Mouse (Mus musculus): ENCODE measurements around the gene Spta1. TPM values are rescaled to one million over a fixed set of nuclear protein-coding genes. Genes with fewer than 3 reads are reported as not detected.

Spta1 gene
- polyA plus RNA-seq, 1 experiment = 0.04 TPM

DNA sequence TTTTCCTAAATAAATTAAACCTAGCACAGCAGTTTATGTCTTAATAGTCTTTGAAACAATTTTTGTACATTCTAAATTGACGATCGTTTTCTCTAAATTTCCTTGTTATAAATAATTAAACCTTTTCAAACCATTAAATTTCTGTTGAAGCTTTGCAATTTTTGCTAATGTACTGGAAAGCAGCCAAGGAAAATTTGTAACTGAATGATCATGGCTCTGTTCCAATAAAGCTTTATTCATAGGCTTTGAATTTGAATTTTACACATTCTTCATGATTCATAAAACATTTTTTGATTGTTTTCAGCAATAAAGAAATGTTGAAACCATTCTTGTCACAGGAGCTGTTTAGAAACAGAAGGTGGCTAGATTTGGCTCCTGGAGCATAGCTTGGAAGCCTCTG lies 72.0 kb downstream of the Spta1 start:
- Histone ChIP-seq H3K4me3 (no peak overlapping the region), H3ac (ENCODE audit: control insufficient read depth, insufficient read length) (no peak overlapping the region), H3K4me2 (ENCODE audit: low read depth) (no peak overlapping the region), H3K36me3 (ENCODE audit: control insufficient read depth, insufficient read depth) (no peaks in the 10 kb centered on the region), H3K79me2 (ENCODE audit: control insufficient read depth, insufficient read depth) (no peaks in the 10 kb centered on the region), H3K27me3 (ENCODE audit: control insufficient read depth, insufficient read depth, insufficient read length) (no peaks in the 10 kb centered on the region)
- no peak for TF ChIP-seq CEBPB (IDR thresholded peaks at IDR 0.05; ENCODE audit: insufficient read depth, poor library complexity, severe bottlenecking)
- no peak for TF ChIP-seq E2F4 (IDR thresholded peaks at IDR 0.05; ENCODE audit: insufficient read depth)
- no peak for TF ChIP-seq USF1 (IDR thresholded peaks at IDR 0.05; ENCODE audit: low read depth)
- no peak for TF ChIP-seq POLR2A (IDR thresholded peaks at IDR 0.05; ENCODE audit: insufficient read length, low read depth)
- TF ChIP-seq MAX (IDR thresholded peaks at IDR 0.05; ENCODE audit: low read depth) = no peak
- TF ChIP-seq MYOG (IDR thresholded peaks at IDR 0.05; ENCODE audit: control insufficient read depth in 1 of 3, insufficient read depth in 1 of 3, insufficient read length in 2 of 3, low read depth in 2 of 3) = no peak
- TF ChIP-seq TCF3 (IDR thresholded peaks at IDR 0.05; ENCODE audit: insufficient read length, low read depth) = no peak
- TF ChIP-seq SRF (IDR thresholded peaks at IDR 0.05; ENCODE audit: control insufficient read depth, insufficient read length, low read depth) = no peak
- TF ChIP-seq REST (IDR thresholded peaks at IDR 0.05; ENCODE audit: insufficient read depth, insufficient read length) = no peak
- TF ChIP-seq TCF12 (IDR thresholded peaks at IDR 0.05; ENCODE audit: insufficient read depth, poor library complexity, severe bottlenecking) = no peak

- Histone ChIP-seq H3K4me3 (no peak overlapping the region), H3ac (ENCODE audit: control insufficient read depth, insufficient read length) (no peak overlapping the region), H3K4me2 (ENCODE audit: low read depth) (no peak overlapping the region), H3K36me3 (ENCODE audit: control insufficient read depth, insufficient read depth) (no peaks in the 10 kb centered on the region), H3K27me3 (ENCODE audit: control insufficient read depth, insufficient read depth, insufficient read length) (no peaks in the 10 kb centered on the region), H3K79me2 (ENCODE audit: control insufficient read depth, insufficient read depth) (no peaks in the 10 kb centered on the region)
- no peak for TF ChIP-seq POLR2A (IDR thresholded peaks at IDR 0.05; ENCODE audit: insufficient read length, low read depth)
- TF ChIP-seq TCF3 (IDR thresholded peaks at IDR 0.05; ENCODE audit: insufficient read length, low read depth) = no peak
- no peak for TF ChIP-seq MYOG (IDR thresholded peaks at IDR 0.05; ENCODE audit: control insufficient read depth in 1 of 3, insufficient read depth in 1 of 3, insufficient read length in 2 of 3, low read depth in 2 of 3)
- TF ChIP-seq E2F4 (IDR thresholded peaks at IDR 0.05; ENCODE audit: insufficient read depth) = no peak
- TF ChIP-seq POLR2AphosphoS2 (IDR thresholded peaks at IDR 0.05; ENCODE audit: insufficient read length, low read depth) = no peak
- no peak for TF ChIP-seq CEBPB (IDR thresholded peaks at IDR 0.05; ENCODE audit: insufficient read depth, poor library complexity, severe bottlenecking)
- TF ChIP-seq MYOD1 (IDR thresholded peaks at IDR 0.05; ENCODE audit: control insufficient read depth in 1 of 3, insufficient read length in 2 of 3, low read depth in 2 of 3) = no peak
Observed at GRCm38 (mm10) chr1:174246080-174246479, 73.5 kb downstream of the Spta1 start.

- Histone ChIP-seq H3ac (ENCODE audit: control insufficient read depth, insufficient read length) (no peak overlapping the region), H3K27me3 (ENCODE audit: control insufficient read depth, insufficient read depth, insufficient read length) (no peaks in the 10 kb centered on the region), H3K4me2 (ENCODE audit: low read depth) (no peak overlapping the region), H3K4me3 (no peak overlapping the region), H3K79me2 (ENCODE audit: control insufficient read depth, insufficient read depth) (no peaks in the 10 kb centered on the region), H3K36me3 (ENCODE audit: control insufficient read depth, insufficient read depth) (no peaks in the 10 kb centered on the region)
- TF ChIP-seq SRF (IDR thresholded peaks at IDR 0.05; ENCODE audit: control insufficient read depth, insufficient read length, low read depth) (no peak), E2F4 (IDR thresholded peaks at IDR 0.05; ENCODE audit: insufficient read depth) (no peak), REST (IDR thresholded peaks at IDR 0.05; ENCODE audit: insufficient read depth, insufficient read length) (no peak), TCF12 (IDR thresholded peaks at IDR 0.05; ENCODE audit: insufficient read depth, poor library complexity, severe bottlenecking) (no peak), MYOD1 (IDR thresholded peaks at IDR 0.05; ENCODE audit: control insufficient read depth in 1 of 3, insufficient read length in 2 of 3, low read depth in 2 of 3) (no peak), USF1 (IDR thresholded peaks at IDR 0.05; ENCODE audit: low read depth) (no peak), MAX (IDR thresholded peaks at IDR 0.05; ENCODE audit: low read depth) (no peak), POLR2A (IDR thresholded peaks at IDR 0.05; ENCODE audit: insufficient read length, low read depth) (no peak), POLR2AphosphoS2 (IDR thresholded peaks at IDR 0.05; ENCODE audit: insufficient read length, low read depth) (no peak), CEBPB (IDR thresholded peaks at IDR 0.05; ENCODE audit: insufficient read depth, poor library complexity, severe bottlenecking) (no peak), MYOG (IDR thresholded peaks at IDR 0.05; ENCODE audit: control insufficient read depth in 1 of 3, insufficient read depth in 1 of 3, insufficient read length in 2 of 3, low read depth in 2 of 3) (no peak)
Observed at GRCm38 (mm10) chr1:174247170-174247569, 74.6 kb downstream of the Spta1 start.

DNA sequence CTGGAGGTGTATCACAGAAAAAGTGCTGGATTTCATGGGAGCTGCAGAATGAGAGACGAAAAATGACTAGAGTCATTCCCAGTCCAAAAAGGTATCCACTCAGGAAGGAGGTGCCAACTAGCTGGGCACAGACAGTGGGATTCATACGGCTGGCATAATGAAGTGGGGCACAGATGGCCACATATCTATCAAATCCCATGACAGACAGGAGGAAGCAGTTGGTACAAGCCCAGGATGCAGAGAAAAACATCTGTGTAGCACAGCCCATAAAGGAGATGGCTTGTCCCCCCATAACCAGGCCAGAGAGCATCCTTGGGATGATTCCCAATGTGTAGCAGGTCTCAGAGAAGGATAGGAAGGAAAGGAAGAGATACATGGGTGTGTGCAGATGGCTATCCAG lies 77.8 kb downstream of the Spta1 start:
- no peak for TF ChIP-seq REST (IDR thresholded peaks at IDR 0.05; ENCODE audit: insufficient read depth, insufficient read length)
- no peak for TF ChIP-seq SRF (IDR thresholded peaks at IDR 0.05; ENCODE audit: control insufficient read depth, insufficient read length, low read depth)
- no peak for TF ChIP-seq MYOD1 (IDR thresholded peaks at IDR 0.05; ENCODE audit: control insufficient read depth in 1 of 3, insufficient read length in 2 of 3, low read depth in 2 of 3)
- TF ChIP-seq TCF12 (IDR thresholded peaks at IDR 0.05; ENCODE audit: insufficient read depth, poor library complexity, severe bottlenecking) = no peak
- no peak for TF ChIP-seq E2F4 (IDR thresholded peaks at IDR 0.05; ENCODE audit: insufficient read depth)
- TF ChIP-seq USF1 (IDR thresholded peaks at IDR 0.05; ENCODE audit: low read depth) = no peak
- no peak for TF ChIP-seq TCF3 (IDR thresholded peaks at IDR 0.05; ENCODE audit: insufficient read length, low read depth)
- no peak for TF ChIP-seq MYOG (IDR thresholded peaks at IDR 0.05; ENCODE audit: control insufficient read depth in 1 of 3, insufficient read depth in 1 of 3, insufficient read length in 2 of 3, low read depth in 2 of 3)
- no peak for TF ChIP-seq CEBPB (IDR thresholded peaks at IDR 0.05; ENCODE audit: insufficient read depth, poor library complexity, severe bottlenecking)
- H3K4me3 ChIP-seq = no peak overlapping the region
- no peaks in the 10 kb centered on the region for H3K36me3 ChIP-seq (ENCODE audit: control insufficient read depth, insufficient read depth)
- no peak overlapping the region for H3ac ChIP-seq (ENCODE audit: control insufficient read depth, insufficient read length)
- no peaks in the 10 kb centered on the region for H3K27me3 ChIP-seq (ENCODE audit: control insufficient read depth, insufficient read depth, insufficient read length)
- no peak overlapping the region for H3K4me2 ChIP-seq (ENCODE audit: low read depth)
- H3K79me2 ChIP-seq (ENCODE audit: control insufficient read depth, insufficient read depth) = no peaks in the 10 kb centered on the region

DNA sequence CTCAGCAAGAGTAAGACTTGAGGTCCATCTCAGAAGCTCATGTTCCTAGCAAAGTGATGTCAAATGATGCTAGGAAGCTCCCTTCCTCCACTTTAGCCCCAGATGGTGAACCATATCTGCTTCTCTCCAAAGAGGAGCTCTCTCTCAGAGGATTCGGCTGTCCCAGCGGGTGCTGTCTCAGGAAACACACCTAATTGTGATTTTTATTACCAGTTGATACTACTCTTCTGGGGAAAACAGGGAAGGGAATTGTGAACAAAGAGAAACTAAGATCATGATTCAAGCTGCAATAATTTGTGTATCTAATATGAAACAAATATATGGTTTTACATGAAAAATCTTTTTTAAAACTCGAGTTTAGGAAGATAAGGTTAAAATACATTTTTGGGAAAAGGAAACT lies 79.4 kb downstream of the Spta1 start, which contains the start of gene Olfr419:
Gene Olfr419 (minus strand): TSS at position 101 of the 400 bp plus-strand sequence.
- H3K4me2 ChIP-seq (ENCODE audit: low read depth) = no peak within 1 kb of the TSS
- H3K79me2 ChIP-seq (ENCODE audit: control insufficient read depth, insufficient read depth) = no peaks in the 10 kb centered on the region
- no peaks in the 10 kb centered on the region for H3K36me3 ChIP-seq (ENCODE audit: control insufficient read depth, insufficient read depth)
- no peak within 1 kb of the TSS for H3ac ChIP-seq (ENCODE audit: control insufficient read depth, insufficient read length)
- H3K4me3 ChIP-seq = no peak within 1 kb of the TSS
- H3K27me3 ChIP-seq (ENCODE audit: control insufficient read depth, insufficient read depth, insufficient read length) = no peaks in the 10 kb centered on the region
- TF ChIP-seq POLR2A (IDR thresholded peaks at IDR 0.05; ENCODE audit: insufficient read length, low read depth) (no peak), SRF (IDR thresholded peaks at IDR 0.05; ENCODE audit: control insufficient read depth, insufficient read length, low read depth) (no peak), E2F4 (IDR thresholded peaks at IDR 0.05; ENCODE audit: insufficient read depth) (no peak), MAX (IDR thresholded peaks at IDR 0.05; ENCODE audit: low read depth) (no peak), POLR2AphosphoS2 (IDR thresholded peaks at IDR 0.05; ENCODE audit: insufficient read length, low read depth) (no peak), MYOD1 (IDR thresholded peaks at IDR 0.05; ENCODE audit: control insufficient read depth in 1 of 3, insufficient read length in 2 of 3, low read depth in 2 of 3) (no peak), TCF3 (IDR thresholded peaks at IDR 0.05; ENCODE audit: insufficient read length, low read depth) (no peak), MYOG (IDR thresholded peaks at IDR 0.05; ENCODE audit: control insufficient read depth in 1 of 3, insufficient read depth in 1 of 3, insufficient read length in 2 of 3, low read depth in 2 of 3) (no peak), USF1 (IDR thresholded peaks at IDR 0.05; ENCODE audit: low read depth) (no peak), CEBPB (IDR thresholded peaks at IDR 0.05; ENCODE audit: insufficient read depth, poor library complexity, severe bottlenecking) (no peak), TCF12 (IDR thresholded peaks at IDR 0.05; ENCODE audit: insufficient read depth, poor library complexity, severe bottlenecking) (no peak), REST (IDR thresholded peaks at IDR 0.05; ENCODE audit: insufficient read depth, insufficient read length) (no peak)
